In the genomic region with DNA sequence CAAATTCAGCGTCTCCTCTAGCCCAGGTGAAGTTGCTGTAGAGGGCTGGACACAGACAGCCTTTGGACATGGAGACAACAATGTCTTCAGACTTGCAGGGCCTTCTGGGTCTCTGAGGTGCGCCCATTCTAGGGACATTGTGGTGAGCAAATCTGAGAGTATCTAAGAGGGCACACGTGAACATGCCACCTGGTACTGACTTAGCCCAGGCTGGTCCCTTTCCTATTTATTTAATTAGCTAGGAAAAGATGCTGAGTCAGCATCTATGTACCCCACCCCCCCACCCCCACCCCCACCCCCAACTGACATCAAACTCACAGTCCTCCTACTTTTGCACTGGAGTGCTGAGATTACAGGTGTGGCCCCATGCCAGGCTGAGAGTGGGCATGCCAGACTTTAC, we compare ENCODE assay signal across 15 mouse cellular contexts.
"Had no signal": no experiment of that assay in that cellular context is flagged by ENCODE, and none has a peak within 500 bp of the region (broad histone marks: within the 10 kb centered on the region; RNA-seq: fewer than 3 reads in every experiment).

No protein-coding gene starts in this region.

- H3K27ac ChIP-seq: neural tube, embryonic 15.5 days; stomach, embryonic 15.5 days; stomach, postnatal 0 days had no signal

- H3K9ac ChIP-seq: neural tube, embryonic 15.5 days; stomach, embryonic 15.5 days had no signal

- H3K9me3 ChIP-seq: neural tube, embryonic 15.5 days; stomach, embryonic 15.5 days had no signal

- H3K4me1 ChIP-seq: stomach, embryonic 15.5 days had no signal

- DNase-seq: retina, postnatal 1 day; right cerebral cortex, adult 18-20 months; right cerebral cortex, postnatal 14 days; right cerebral cortex, postnatal 25 days; right cerebral cortex, postnatal 4 days; spleen, adult 18-20 months; thymus, adult 18-20 months; thymus, adult 2 months; thymus, postnatal 14 days; thymus, postnatal 25 days; thymus, postnatal 36 days; thymus, postnatal 4 days had no signal

- H3K4me2 ChIP-seq: neural tube, embryonic 15.5 days; stomach, embryonic 15.5 days had no signal

- H3K27me3 ChIP-seq: neural tube, embryonic 15.5 days; stomach, embryonic 15.5 days had no signal

- H3K4me3 ChIP-seq: neural tube, embryonic 15.5 days; stomach, embryonic 15.5 days had no signal

- H3K36me3 ChIP-seq: neural tube, embryonic 15.5 days; stomach, embryonic 15.5 days had no signal
